Mouse (Mus musculus): ENCODE results near the gene Gm37240. TPM values are rescaled to one million over a fixed set of nuclear protein-coding genes. Genes with fewer than 3 reads are reported as not detected.

Gene Gm37240
- total RNA-seq, 1 experiment, result 1.2 TPM

- in situ Hi-C loops (cut with MboI; ENCODE audit: low sequenced_read_pairs in 2 of 2, unreplicated experiment in 2 of 2), result no loop called here
- TF ChIP-seq ZNF384 (IDR thresholded peaks at IDR 0.05; ENCODE audit: low read depth, low read length) (no peak), MAFK (IDR thresholded peaks at IDR 0.05; ENCODE audit: insufficient read depth, low read depth, low read length) (no peak), ZC3H11A (IDR thresholded peaks at IDR 0.05; ENCODE audit: borderline replicate concordance, low read depth, low read length) (no peak), CHD2 (IDR thresholded peaks at IDR 0.05; ENCODE audit: low read depth, low read length) (no peak), HCFC1 (IDR thresholded peaks at IDR 0.05; ENCODE audit: borderline replicate concordance, insufficient read depth, low read length) (no peak)
- no peak for DNase-seq (ENCODE audit: low read depth, low spot score)
- Histone ChIP-seq H3K4me3 (ENCODE audit: insufficient read depth in 1 of 2, low read depth in 1 of 2, low read length in 2 of 2, poor library complexity in 1 of 2, severe bottlenecking in 1 of 2) (no peak overlapping the region), H3K27ac (ENCODE audit: insufficient read depth, low read depth, low read length, poor library complexity, severe bottlenecking) (no peak overlapping the region), H3K36me3 (ENCODE audit: control insufficient read depth, insufficient read depth, low read length, poor library complexity, severe bottlenecking) (no peaks in the 10 kb centered on the region), H3K9ac (ENCODE audit: insufficient read depth, low read depth, low read length, poor library complexity, severe bottlenecking) (no peak overlapping the region), H3K4me1 (ENCODE audit: control insufficient read depth in 2 of 2, insufficient read depth in 2 of 2, low read length in 2 of 2, poor library complexity in 1 of 2) (peaks cover 2 to 5% of the 10 kb centered on the region in 2 experiments; a peak in 1 of 4 replicates), H3K9me3 (ENCODE audit: control insufficient read depth, insufficient read depth, low read depth, low read length) (no peaks in the 10 kb centered on the region)
These were observed 1076.5 kb downstream of the Gm37240 start for GRCm38 (mm10) chr3:84810803-84811202.

DNA sequence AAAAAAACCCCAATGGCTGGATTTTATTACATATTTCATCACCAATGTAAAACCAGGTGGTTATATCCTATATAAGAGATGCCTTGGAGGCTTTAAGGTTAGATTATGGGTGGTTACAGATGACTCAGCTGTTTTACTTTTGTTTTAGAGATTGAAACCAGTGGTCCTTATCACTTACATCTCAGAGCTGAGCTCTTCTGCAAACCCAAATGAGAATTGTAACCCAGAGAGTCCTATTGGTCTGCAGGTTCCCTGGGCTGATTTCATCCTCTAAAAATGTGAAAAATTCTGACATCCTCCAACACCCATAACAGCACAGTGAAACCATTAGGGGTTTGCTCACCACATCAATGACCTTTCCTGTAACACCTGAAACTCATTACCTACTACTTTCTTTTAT lies 1078.4 kb downstream of the Gm37240 start:
- H3K27ac ChIP-seq (ENCODE audit: insufficient read depth, low read depth, low read length, poor library complexity, severe bottlenecking), result no peak overlapping the region
- H3K36me3 ChIP-seq (ENCODE audit: control insufficient read depth, insufficient read depth, low read length, poor library complexity, severe bottlenecking), result no peaks in the 10 kb centered on the region
- H3K9ac ChIP-seq (ENCODE audit: insufficient read depth, low read depth, low read length, poor library complexity, severe bottlenecking), result no peak overlapping the region
- TF ChIP-seq ZNF384 (IDR thresholded peaks at IDR 0.05; ENCODE audit: low read depth, low read length), result no peak
- no peak for TF ChIP-seq ZC3H11A (IDR thresholded peaks at IDR 0.05; ENCODE audit: borderline replicate concordance, low read depth, low read length)
- TF ChIP-seq CHD2 (IDR thresholded peaks at IDR 0.05; ENCODE audit: low read depth, low read length), result no peak
- TF ChIP-seq MAFK (IDR thresholded peaks at IDR 0.05; ENCODE audit: insufficient read depth, low read depth, low read length), result 0 out of 2 replicates have a peak, but pooled peaks have one; percentile 34
- TF ChIP-seq HCFC1 (IDR thresholded peaks at IDR 0.05; ENCODE audit: borderline replicate concordance, insufficient read depth, low read length), result no peak
- peaks cover 2 to 5% of the 10 kb centered on the region in 2 experiments; a peak in 1 of 4 replicates for H3K4me1 ChIP-seq (ENCODE audit: control insufficient read depth in 2 of 2, insufficient read depth in 2 of 2, low read length in 2 of 2, poor library complexity in 1 of 2)
- H3K4me3 ChIP-seq (ENCODE audit: insufficient read depth in 1 of 2, low read depth in 1 of 2, low read length in 2 of 2, poor library complexity in 1 of 2, severe bottlenecking in 1 of 2), result no peak overlapping the region
- in situ Hi-C loops (cut with MboI; ENCODE audit: low sequenced_read_pairs in 2 of 2, unreplicated experiment in 2 of 2), result no loop called here
- DNase-seq (ENCODE audit: low read depth, low spot score), result no peak
- H3K9me3 ChIP-seq (ENCODE audit: control insufficient read depth, insufficient read depth, low read depth, low read length), result no peaks in the 10 kb centered on the region

GRCm38 (mm10) chr3:84807826-84808225 lies 1079.5 kb downstream of the Gm37240 start:
- H3K9me3 ChIP-seq (ENCODE audit: control insufficient read depth, insufficient read depth, low read depth, low read length), result no peaks in the 10 kb centered on the region
- in situ Hi-C loops (cut with MboI; ENCODE audit: low sequenced_read_pairs in 2 of 2, unreplicated experiment in 2 of 2), result no loop called here
- TF ChIP-seq ZC3H11A (IDR thresholded peaks at IDR 0.05; ENCODE audit: borderline replicate concordance, low read depth, low read length) (no peak), ZNF384 (IDR thresholded peaks at IDR 0.05; ENCODE audit: low read depth, low read length) (no peak), MAFK (IDR thresholded peaks at IDR 0.05; ENCODE audit: insufficient read depth, low read depth, low read length) (no peak)

DNA sequence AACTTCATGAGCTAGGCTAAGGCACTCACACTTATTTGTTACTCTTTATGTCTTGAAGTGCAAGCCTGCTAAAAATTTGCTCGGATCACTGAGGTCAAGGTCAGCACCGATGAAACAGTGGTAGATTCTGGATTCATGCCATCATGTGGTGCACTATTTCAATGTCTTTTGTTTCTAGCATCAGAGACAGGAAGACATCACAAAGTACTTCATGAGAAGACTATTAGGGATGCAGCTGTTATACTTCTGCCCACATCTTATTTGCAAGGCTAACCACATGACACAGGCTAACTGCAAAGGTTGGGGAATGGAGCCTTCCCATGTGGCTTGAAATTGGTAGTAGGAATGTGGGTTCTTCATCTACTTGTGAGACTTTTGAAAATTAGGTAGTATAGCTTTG lies 1081.1 kb downstream of the Gm37240 start:
- DNase-seq (ENCODE audit: low read depth, low spot score), result no peak
- no peaks in the 10 kb centered on the region for H3K9me3 ChIP-seq (ENCODE audit: control insufficient read depth, insufficient read depth, low read depth, low read length)
- no peak overlapping the region for H3K4me3 ChIP-seq (ENCODE audit: insufficient read depth in 1 of 2, low read depth in 1 of 2, low read length in 2 of 2, poor library complexity in 1 of 2, severe bottlenecking in 1 of 2)
- no peaks in the 10 kb centered on the region for H3K4me1 ChIP-seq (ENCODE audit: control insufficient read depth in 2 of 2, insufficient read depth in 2 of 2, low read length in 2 of 2, poor library complexity in 1 of 2)
- H3K27ac ChIP-seq (ENCODE audit: insufficient read depth, low read depth, low read length, poor library complexity, severe bottlenecking), result no peak overlapping the region
- in situ Hi-C loops (cut with MboI; ENCODE audit: low sequenced_read_pairs in 2 of 2, unreplicated experiment in 2 of 2), result no loop called here
- H3K9ac ChIP-seq (ENCODE audit: insufficient read depth, low read depth, low read length, poor library complexity, severe bottlenecking), result no peak overlapping the region
- TF ChIP-seq HCFC1 (IDR thresholded peaks at IDR 0.05; ENCODE audit: borderline replicate concordance, insufficient read depth, low read length), result no peak
- no peaks in the 10 kb centered on the region for H3K36me3 ChIP-seq (ENCODE audit: control insufficient read depth, insufficient read depth, low read length, poor library complexity, severe bottlenecking)

More at GRCm38 (mm10) chr3:84807826-84808225, 1079.5 kb downstream of the Gm37240 start:
- H3K4me1 ChIP-seq (ENCODE audit: control insufficient read depth in 2 of 2, insufficient read depth in 2 of 2, low read length in 2 of 2, poor library complexity in 1 of 2), result 0 out of 4 replicates have a peak, but pooled peaks cover 0 to 1% of the 10 kb centered on the region in 2 experiments
- no peak for DNase-seq (ENCODE audit: low read depth, low spot score)
- no peak overlapping the region for H3K9ac ChIP-seq (ENCODE audit: insufficient read depth, low read depth, low read length, poor library complexity, severe bottlenecking)
- no peak overlapping the region for H3K27ac ChIP-seq (ENCODE audit: insufficient read depth, low read depth, low read length, poor library complexity, severe bottlenecking)
- H3K4me3 ChIP-seq (ENCODE audit: insufficient read depth in 1 of 2, low read depth in 1 of 2, low read length in 2 of 2, poor library complexity in 1 of 2, severe bottlenecking in 1 of 2), result no peak overlapping the region
- no peaks in the 10 kb centered on the region for H3K36me3 ChIP-seq (ENCODE audit: control insufficient read depth, insufficient read depth, low read length, poor library complexity, severe bottlenecking)

- in situ Hi-C loops (cut with MboI; ENCODE audit: low sequenced_read_pairs in 2 of 2, unreplicated experiment in 2 of 2), result no loop called here
- Histone ChIP-seq H3K27ac (ENCODE audit: insufficient read depth, low read depth, low read length, poor library complexity, severe bottlenecking) (no peak overlapping the region), H3K4me3 (ENCODE audit: insufficient read depth in 1 of 2, low read depth in 1 of 2, low read length in 2 of 2, poor library complexity in 1 of 2, severe bottlenecking in 1 of 2) (no peak overlapping the region), H3K4me1 (ENCODE audit: control insufficient read depth in 2 of 2, insufficient read depth in 2 of 2, low read length in 2 of 2, poor library complexity in 1 of 2) (no peaks in the 10 kb centered on the region), H3K9me3 (ENCODE audit: control insufficient read depth, insufficient read depth, low read depth, low read length) (no peaks in the 10 kb centered on the region), H3K9ac (ENCODE audit: insufficient read depth, low read depth, low read length, poor library complexity, severe bottlenecking) (no peak overlapping the region), H3K36me3 (ENCODE audit: control insufficient read depth, insufficient read depth, low read length, poor library complexity, severe bottlenecking) (no peaks in the 10 kb centered on the region)
- no peak for DNase-seq (ENCODE audit: low read depth, low spot score)
- no peak for TF ChIP-seq MAFK (IDR thresholded peaks at IDR 0.05; ENCODE audit: insufficient read depth, low read depth, low read length)
- TF ChIP-seq HCFC1 (IDR thresholded peaks at IDR 0.05; ENCODE audit: borderline replicate concordance, insufficient read depth, low read length), result no peak
- TF ChIP-seq ZNF384 (IDR thresholded peaks at IDR 0.05; ENCODE audit: low read depth, low read length), result no peak
- no peak for TF ChIP-seq CHD2 (IDR thresholded peaks at IDR 0.05; ENCODE audit: low read depth, low read length)
- no peak for TF ChIP-seq ZC3H11A (IDR thresholded peaks at IDR 0.05; ENCODE audit: borderline replicate concordance, low read depth, low read length)
These were observed 1083.3 kb downstream of the Gm37240 start for GRCm38 (mm10) chr3:84804036-84804435.

Data from ES-E14 (cell line).